Mouse (Mus musculus) neural tube, embryonic 14.5 days (tissue): Measurements from ENCODE around the gene Pum2. TPM values are rescaled to one million over a fixed set of nuclear protein-coding genes. Genes with fewer than 3 reads are reported as not detected.

ENCODE experiments used
- ATAC-seq: fragments of 200-750 bp; cut with Nextera tagmentation; 2 replicates; pipeline ENCODE4 v1.8.0; 2017; ENCODE audit warnings: low read depth, mild to moderate bottlenecking, moderate TSS enrichment, moderate library complexity
- H3K27ac ChIP-seq: fragments of 300-500 bp; sonication (generic); 2 replicates; pipeline ENCODE4 v1.5.1; 2014; ENCODE audit warnings: low read depth, mild to moderate bottlenecking, control low read depth, low read length, moderate library complexity, mixed read lengths
- H3K27me3 ChIP-seq: fragments of 300-500 bp; sonication (generic); 2 replicates; pipeline ENCODE4 v1.6.1; 2014; ENCODE audit warnings: low read length; ENCODE audit not compliant: control insufficient read depth, insufficient read depth
- H3K36me3 ChIP-seq: fragments of 300-500 bp; sonication (generic); 2 replicates; pipeline ENCODE4 v1.6.1; 2014; ENCODE audit warnings: low read length, mixed read lengths; ENCODE audit not compliant: control insufficient read depth, insufficient read depth
- H3K4me1 ChIP-seq: fragments of 300-500 bp; sonication (generic); 2 replicates; pipeline ENCODE4 v1.6.1; 2014; ENCODE audit warnings: low read length; ENCODE audit not compliant: control insufficient read depth, insufficient read depth
- H3K4me2 ChIP-seq: fragments of 300-500 bp; sonication (generic); 2 replicates; pipeline ENCODE4 v1.6.1; 2014; ENCODE audit warnings: mild to moderate bottlenecking, low read depth, low read length, control low read depth
- H3K4me3 ChIP-seq: fragments of 300-500 bp; sonication (generic); 2 replicates; pipeline ENCODE4 v1.5.1; 2014; ENCODE audit warnings: low read depth, low read length, control low read depth, mixed read lengths
- H3K9ac ChIP-seq: fragments of 300-500 bp; sonication (generic); replicated peaks from 2 replicates; pipeline ENCODE4 v1.6.1; 2014; ENCODE audit warnings: low read depth, mild to moderate bottlenecking, control low read depth, low read length, mixed read lengths
- H3K9me3 ChIP-seq: fragments of 300-500 bp; sonication (generic); 2 replicates; pipeline ENCODE4 v1.6.1; 2016; ENCODE audit warnings: low read length; ENCODE audit not compliant: control insufficient read depth
- WGBS: fragments of 180-500 bp; shearing (Covaris S2); extraction: QIAGEN DNeasy Blood & Tissue Kit; methylation state at CpG from one replicate; pipeline ENCODE4 v1.1.7; 2014; 5-methylcytosine and 5-hydroxymethylcytosine counted together
- polyA plus RNA-seq: library from polyadenylated mRNA; unstranded; fragments of >200 nt; fragmentation: Nextera tagmentation; extraction: Ambion mirVana; gene quantifications from 2 replicates; pipeline ENCODE4 v1.2.1, GENCODE M21; 2014

Pum2 gene
- polyA plus RNA-seq, 1 experiment from 2014 or later: 62.4 TPM

DNA sequence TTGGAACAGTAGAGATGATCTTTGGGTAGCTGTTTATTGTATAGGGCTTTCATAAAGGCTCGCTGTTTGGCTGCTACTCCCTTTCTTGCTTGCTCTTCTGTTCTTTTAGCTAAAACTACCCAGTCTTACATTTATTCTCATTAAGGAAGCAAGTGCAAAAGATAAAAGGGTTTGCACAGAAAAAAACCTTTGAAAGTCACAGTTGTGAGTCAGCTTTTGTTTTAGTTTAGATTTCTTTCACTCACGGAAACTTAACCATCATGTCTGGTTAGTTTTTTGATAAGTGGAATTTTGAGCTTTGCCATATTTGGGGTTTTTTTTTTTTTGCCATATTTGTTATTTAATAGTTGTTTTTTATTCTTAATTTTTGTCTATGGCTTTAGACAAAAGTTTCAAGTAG lies 38.7 kb downstream of the Pum2 start:
- WGBS: 92% methylated on average over 2 of the region's 2 CpGs
- Histone ChIP-seq H3K4me3 (no peak overlapping the region), H3K9ac (no peak overlapping the region), H3K27me3 (no peaks in the 10 kb centered on the region), H3K4me1 (no peaks in the 10 kb centered on the region), H3K27ac (no peak overlapping the region), H3K36me3 (peaks cover 17% of the 10 kb centered on the region), H3K9me3 (no peaks in the 10 kb centered on the region), H3K4me2 (no peak overlapping the region)
- no peak for ATAC-seq

GRCm38 (mm10) chr12:8716093-8716492 lies 42.2 kb downstream of the Pum2 start:
- Histone ChIP-seq H3K4me1 (no peaks in the 10 kb centered on the region), H3K27ac (no peak overlapping the region), H3K36me3 (peaks cover 10% of the 10 kb centered on the region; the same call in 1 of the 2 replicates), H3K9ac (no peak overlapping the region), H3K9me3 (no peaks in the 10 kb centered on the region), H3K4me3 (no peak overlapping the region), H3K4me2 (no peak overlapping the region), H3K27me3 (no peaks in the 10 kb centered on the region)
- ATAC-seq: no peak
- 96% methylated on average over 1 of the region's 1 CpGs for WGBS

DNA sequence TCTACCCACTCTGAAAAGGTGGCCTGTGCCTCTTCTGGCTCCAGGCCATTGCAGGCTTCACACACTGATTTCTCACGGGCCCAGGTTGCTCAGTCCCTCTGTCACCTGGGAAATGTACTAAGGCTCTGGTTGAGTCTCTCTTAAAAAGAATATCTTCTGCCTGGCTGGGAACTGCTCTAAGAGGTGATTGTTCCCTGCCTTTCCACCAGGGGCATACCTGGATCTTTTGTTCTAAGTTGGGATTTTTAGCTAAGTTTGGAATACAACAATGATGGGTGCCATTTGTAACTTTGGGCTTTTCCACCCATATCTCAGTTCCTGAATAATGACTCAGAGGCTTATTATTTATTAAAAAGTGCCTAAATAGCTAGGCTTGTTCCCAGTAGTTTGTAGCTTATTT lies 53.0 kb downstream of the Pum2 start:
- no peaks in the 10 kb centered on the region for H3K9me3 ChIP-seq
- no peak for ATAC-seq
- no peak overlapping the region for H3K4me2 ChIP-seq
- no peak overlapping the region for H3K4me3 ChIP-seq
- WGBS: 73% methylated on average over 1 of the region's 1 CpGs
- H3K27me3 ChIP-seq: no peaks in the 10 kb centered on the region
- no peak overlapping the region for H3K9ac ChIP-seq
- H3K36me3 ChIP-seq: peaks cover 26% of the 10 kb centered on the region
- H3K27ac ChIP-seq: no peak overlapping the region
- no peaks in the 10 kb centered on the region for H3K4me1 ChIP-seq

DNA sequence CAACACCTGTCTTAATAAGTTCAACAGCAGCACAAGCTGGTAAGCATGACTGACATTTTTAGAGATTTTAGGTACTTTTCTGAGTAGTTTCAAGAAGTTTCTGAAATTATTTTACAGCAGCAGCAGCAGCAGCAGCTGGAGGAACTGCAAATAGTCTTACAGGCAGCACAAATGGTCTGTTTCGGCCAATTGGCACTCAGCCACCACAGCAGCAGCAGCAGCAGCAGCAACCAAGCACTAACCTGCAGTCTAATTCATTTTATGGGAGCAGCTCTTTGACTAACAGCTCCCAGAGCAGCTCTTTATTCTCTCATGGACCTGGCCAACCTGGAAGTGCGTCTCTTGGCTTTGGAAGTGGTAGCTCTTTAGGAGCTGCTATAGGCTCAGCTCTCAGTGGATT lies 54.8 kb downstream of the Pum2 start:
- H3K27me3 ChIP-seq: no peaks in the 10 kb centered on the region
- H3K36me3 ChIP-seq: peaks cover 20% of the 10 kb centered on the region
- no peak overlapping the region for H3K4me3 ChIP-seq
- no peak overlapping the region for H3K4me2 ChIP-seq
- peak; percentile 38; the same call in 1 of the 2 replicates for ATAC-seq
- no peaks in the 10 kb centered on the region for H3K4me1 ChIP-seq
- no peaks in the 10 kb centered on the region for H3K9me3 ChIP-seq
- 69% methylated on average over 2 of the region's 2 CpGs for WGBS
- H3K9ac ChIP-seq: no peak overlapping the region
- no peak overlapping the region for H3K27ac ChIP-seq

DNA sequence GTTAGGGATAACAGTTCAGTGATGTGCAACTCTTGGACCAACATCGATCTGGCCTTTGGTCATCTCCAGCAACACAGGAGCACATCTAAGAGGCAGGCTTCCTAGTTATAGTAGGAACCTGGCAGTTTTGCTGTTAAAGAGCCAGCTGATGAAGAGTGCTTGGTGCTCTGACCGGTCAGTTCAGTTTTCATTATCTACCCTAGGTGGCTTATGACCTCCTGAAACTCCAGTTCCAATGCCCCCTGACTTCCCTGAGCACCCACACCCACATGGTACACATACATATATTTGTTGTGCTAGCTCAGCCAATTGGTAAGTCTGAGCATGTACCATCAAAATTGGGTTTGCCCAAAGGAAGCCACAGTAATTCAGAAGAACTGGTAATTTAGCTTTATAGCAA lies 79.7 kb downstream of the Pum2 start:
- Histone ChIP-seq H3K27me3 (no peaks in the 10 kb centered on the region), H3K4me1 (no peaks in the 10 kb centered on the region), H3K9ac (no peak overlapping the region), H3K4me3 (no peak overlapping the region), H3K4me2 (no peak overlapping the region), H3K9me3 (no peaks in the 10 kb centered on the region), H3K36me3 (peaks cover 17% of the 10 kb centered on the region), H3K27ac (no peak overlapping the region)
- whole genome bisulfite sequencing: 100% methylated on average over 2 of the region's 2 CpGs
- no peak for ATAC-seq

DNA sequence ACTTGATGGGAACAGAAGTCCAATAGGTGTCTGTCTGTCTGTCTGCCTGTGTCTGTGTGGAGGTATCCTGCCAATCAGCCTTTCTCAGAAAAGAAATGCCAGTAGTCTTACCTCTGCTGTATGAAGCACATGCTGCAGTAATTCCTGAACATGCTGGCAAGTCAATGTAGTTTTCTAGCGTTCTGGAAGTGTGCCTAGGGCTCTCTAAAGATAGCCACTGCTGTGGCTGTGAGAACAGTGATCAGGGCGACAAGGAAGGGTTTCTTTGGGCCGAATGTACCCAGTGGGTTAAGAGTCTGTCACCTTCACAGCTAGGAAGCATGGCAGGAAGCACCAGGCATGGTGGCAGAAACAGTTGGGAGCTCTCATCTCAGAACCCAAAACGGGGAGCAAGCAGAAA lies 80.2 kb downstream of the Pum2 start:
- Histone ChIP-seq H3K27ac (no peak overlapping the region), H3K4me2 (no peak overlapping the region), H3K4me1 (no peaks in the 10 kb centered on the region), H3K9ac (no peak overlapping the region), H3K36me3 (peaks cover 13% of the 10 kb centered on the region), H3K27me3 (no peaks in the 10 kb centered on the region), H3K4me3 (no peak overlapping the region), H3K9me3 (no peaks in the 10 kb centered on the region)
- no peak for ATAC-seq
- WGBS: 86% methylated on average over 4 of the region's 4 CpGs

DNA sequence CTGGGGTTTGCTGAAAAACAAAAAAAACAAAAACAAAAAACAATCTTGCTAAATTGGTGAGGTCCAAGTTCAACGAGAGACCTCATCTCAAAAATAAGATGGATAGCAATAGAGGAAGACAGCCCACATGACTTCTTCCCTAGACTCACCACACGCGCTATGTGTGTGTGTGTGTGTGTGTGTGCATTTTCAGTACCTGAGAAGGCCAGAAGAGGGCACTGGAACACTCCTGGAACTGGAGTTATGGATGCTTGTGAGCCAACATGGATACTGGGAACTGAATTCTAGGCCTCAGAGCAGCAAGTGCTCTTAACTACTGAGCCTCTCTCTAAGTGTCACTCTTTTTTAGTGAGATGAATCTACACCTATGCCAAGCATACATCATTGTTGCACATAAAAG lies 84.1 kb downstream of the Pum2 start:
- no peak for ATAC-seq
- Histone ChIP-seq H3K27ac (no peak overlapping the region), H3K4me2 (no peak overlapping the region), H3K27me3 (no peaks in the 10 kb centered on the region), H3K9me3 (no peaks in the 10 kb centered on the region), H3K9ac (no peak overlapping the region), H3K4me3 (no peak overlapping the region), H3K4me1 (no peaks in the 10 kb centered on the region), H3K36me3 (peaks cover 4% of the 10 kb centered on the region; the same call in 1 of the 2 replicates)
- WGBS: 98% methylated on average over 3 of the region's 3 CpGs

DNA sequence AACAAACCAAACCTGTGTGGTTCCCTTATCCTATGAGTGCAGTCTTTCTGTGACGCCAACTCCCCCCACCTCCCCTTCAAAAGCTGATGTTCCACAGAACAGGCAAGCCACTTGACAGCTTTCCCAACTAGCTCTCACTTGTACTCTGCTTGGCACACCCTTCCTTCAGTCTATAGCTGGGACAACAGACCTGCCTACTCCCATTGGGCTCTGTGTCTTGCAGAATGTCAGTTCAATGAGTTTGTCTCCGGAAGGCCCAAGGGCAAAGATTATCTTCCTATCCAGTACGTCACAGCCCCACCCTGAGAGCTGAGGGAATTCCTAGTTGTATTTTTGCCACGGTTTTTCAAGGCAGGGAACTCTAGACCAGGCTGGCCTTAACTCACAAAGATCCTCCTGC lies 85.2 kb downstream of the Pum2 start:
- Histone ChIP-seq H3K9ac (no peak overlapping the region), H3K4me1 (no peaks in the 10 kb centered on the region), H3K4me3 (no peak overlapping the region), H3K27me3 (no peaks in the 10 kb centered on the region), H3K36me3 (no peaks in the 10 kb centered on the region), H3K4me2 (no peak overlapping the region), H3K9me3 (no peaks in the 10 kb centered on the region), H3K27ac (no peak overlapping the region)
- no peak for ATAC-seq
- WGBS: 89% methylated on average over 4 of the region's 4 CpGs

DNA sequence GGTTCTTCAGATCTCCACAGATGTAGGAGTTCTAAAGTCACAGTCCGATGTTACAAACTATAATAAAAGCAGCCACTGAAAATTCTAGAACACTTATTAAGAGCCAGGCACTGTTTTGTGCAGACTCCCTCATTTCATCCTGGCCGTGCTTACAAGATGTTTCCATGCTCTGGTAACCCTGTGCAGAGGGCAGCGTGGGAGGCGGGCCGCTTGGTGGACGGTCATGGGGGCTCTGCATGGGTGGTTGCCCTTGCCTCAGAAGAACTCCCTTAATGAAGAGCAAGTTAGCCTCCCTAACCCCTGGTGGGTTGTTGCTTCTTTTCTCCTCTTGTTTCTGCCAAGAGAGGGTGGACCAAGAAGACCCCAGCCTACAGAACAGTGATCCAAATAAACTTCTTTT lies 85.8 kb downstream of the Pum2 start:
- no peaks in the 10 kb centered on the region for H3K9me3 ChIP-seq
- WGBS: 85% methylated on average over 6 of the region's 6 CpGs
- ATAC-seq: no peak
- H3K4me3 ChIP-seq: no peak overlapping the region
- no peak overlapping the region for H3K27ac ChIP-seq
- H3K4me1 ChIP-seq: no peaks in the 10 kb centered on the region
- H3K9ac ChIP-seq: no peak overlapping the region
- H3K4me2 ChIP-seq: no peak overlapping the region
- no peaks in the 10 kb centered on the region for H3K36me3 ChIP-seq
- H3K27me3 ChIP-seq: no peaks in the 10 kb centered on the region

DNA sequence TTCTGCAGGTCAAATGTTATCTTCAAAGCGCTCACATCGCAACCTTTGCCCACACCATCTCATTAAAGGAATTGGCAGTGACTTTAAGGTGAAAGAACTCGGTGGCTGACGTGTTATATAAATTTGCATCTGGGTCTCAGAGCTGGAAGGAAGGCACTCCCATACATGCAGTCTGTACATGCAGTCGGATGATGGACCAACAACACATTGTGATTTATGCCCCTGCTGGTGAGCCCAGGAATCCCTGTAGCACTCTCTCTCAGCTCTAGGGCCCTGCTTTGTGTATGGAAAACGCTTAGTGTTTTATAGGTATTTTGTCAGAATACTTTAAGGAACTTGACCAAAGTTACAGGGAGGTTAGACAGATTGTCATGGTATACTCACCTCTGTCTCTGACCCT lies 86.6 kb downstream of the Pum2 start:
- H3K36me3 ChIP-seq: no peaks in the 10 kb centered on the region
- H3K4me1 ChIP-seq: no peaks in the 10 kb centered on the region
- no peak overlapping the region for H3K27ac ChIP-seq
- no peaks in the 10 kb centered on the region for H3K27me3 ChIP-seq
- ATAC-seq: no peak
- H3K4me3 ChIP-seq: no peak overlapping the region
- no peaks in the 10 kb centered on the region for H3K9me3 ChIP-seq
- H3K4me2 ChIP-seq: no peak overlapping the region
- WGBS: 83% methylated on average over 6 of the region's 6 CpGs
- no peak overlapping the region for H3K9ac ChIP-seq
